Mouse (Mus musculus): Measurements from ENCODE around the gene Prtn3.
"Not testable (repeated sequence)": the region's sequence is repeated elsewhere in the genome, so short reads cannot be mapped to it uniquely, and the experiment has no call there.

GRCm38 (mm10) chr10:79892451-79893118 is 18.3 kb downstream of the Prtn3 start:
- peak; percentile 64 for TF ChIP-seq CTCF (IDR thresholded peaks at IDR 0.05; ENCODE audit: borderline replicate concordance, insufficient read depth, low read length)
- not testable (repeated sequence) for TF ChIP-seq POLR2A (IDR thresholded peaks at IDR 0.05; ENCODE audit: low read depth, low read length)

Measured in embryonic fibroblast, embryonic 13.5 days (primary cell).